Mouse (Mus musculus) embryonic facial prominence, embryonic 13.5 days (tissue): ENCODE measurements around the gene T. TPM values are rescaled to one million over a fixed set of nuclear protein-coding genes. Genes with fewer than 3 reads are reported as not detected.

Source experiments
- ATAC-seq: fragments of 200-750 bp; cut with Nextera tagmentation; 2 replicates; pipeline ENCODE4 v1.8.0; 2017; ENCODE audit warnings: low read depth; ENCODE audit not compliant: insufficient number of reproducible peaks, insufficient read depth, low FRiP score, low TSS enrichment
- H3K27ac ChIP-seq: fragments of 300-500 bp; sonication (generic); 2 replicates; pipeline ENCODE4 v1.5.1; 2015; ENCODE audit warnings: moderate library complexity, mild to moderate bottlenecking, inconsistent platforms
- H3K27me3 ChIP-seq: fragments of 300-500 bp; sonication (generic); 2 replicates; pipeline ENCODE4 v1.6.1; 2015; ENCODE audit warnings: mild to moderate bottlenecking, inconsistent platforms
- H3K36me3 ChIP-seq: fragments of 300-500 bp; sonication (generic); 2 replicates; pipeline ENCODE4 v1.6.1; 2015; ENCODE audit warnings: mild to moderate bottlenecking, inconsistent platforms
- H3K4me1 ChIP-seq: fragments of 300-500 bp; sonication (generic); 2 replicates; pipeline ENCODE4 v1.6.1; 2015; ENCODE audit warnings: inconsistent platforms
- H3K4me2 ChIP-seq: fragments of 300-500 bp; sonication (generic); 2 replicates; pipeline ENCODE4 v1.6.1; 2015; ENCODE audit warnings: moderate library complexity, mild to moderate bottlenecking, inconsistent platforms
- H3K4me3 ChIP-seq: fragments of 300-500 bp; sonication (generic); 2 replicates; pipeline ENCODE4 v1.5.1; 2015; ENCODE audit warnings: mild to moderate bottlenecking, inconsistent platforms
- H3K9ac ChIP-seq: fragments of 300-500 bp; sonication (generic); 2 replicates; pipeline ENCODE4 v1.6.1; 2015; ENCODE audit warnings: mild to moderate bottlenecking, inconsistent platforms
- H3K9me3 ChIP-seq: fragments of 300-500 bp; sonication (generic); 2 replicates; pipeline ENCODE4 v1.6.1; 2016; ENCODE audit warnings: inconsistent platforms
- WGBS: fragments of 180-500 bp; shearing (Covaris S2); methylation state at CpG from one replicate; pipeline ENCODE4 v1.1.7; 2015; ENCODE audit warnings: mixed read lengths; 5-methylcytosine and 5-hydroxymethylcytosine counted together
- polyA plus RNA-seq: library from polyadenylated mRNA; unstranded; fragments of >200 nt; fragmentation: Nextera tagmentation; extraction: Ambion mirVana; gene quantifications from 2 replicates; pipeline ENCODE4 v1.2.1, GENCODE M21; 2015

T gene
- polyA plus RNA-seq, 1 experiment from 2014 or later = 1.0 TPM

GRCm38 (mm10) chr17:8408589-8409295 lies 25.5 kb upstream of the T start:
- H3K4me3 ChIP-seq = no peak overlapping the region
- WGBS = 5% methylated on average over 16 of the region's 16 CpGs
- no peaks in the 10 kb centered on the region for H3K9me3 ChIP-seq
- H3K36me3 ChIP-seq = no peaks in the 10 kb centered on the region
- peak overlapping the region; percentile 40; the same call in 1 of the 2 replicates for H3K9ac ChIP-seq
- no peak for ATAC-seq
- H3K4me2 ChIP-seq = peak overlapping the region; percentile 28
- H3K4me1 ChIP-seq = peaks cover 11% of the 10 kb centered on the region
- H3K27ac ChIP-seq = no peak overlapping the region
- H3K27me3 ChIP-seq = peaks cover 11% of the 10 kb centered on the region

GRCm38 (mm10) chr17:8410330-8410729 lies 23.9 kb upstream of the T start:
- Histone ChIP-seq H3K27ac (no peak overlapping the region), H3K9ac (no peak overlapping the region), H3K4me1 (peaks cover 11% of the 10 kb centered on the region), H3K4me3 (no peak overlapping the region), H3K27me3 (peaks cover 22% of the 10 kb centered on the region), H3K36me3 (no peaks in the 10 kb centered on the region), H3K4me2 (no peak overlapping the region), H3K9me3 (no peaks in the 10 kb centered on the region)
- WGBS = 82% methylated on average over 2 of the region's 2 CpGs
- no peak for ATAC-seq

GRCm38 (mm10) chr17:8413656-8414055 lies 20.6 kb upstream of the T start:
- WGBS = 51% methylated on average over 5 of the region's 5 CpGs
- no peak for ATAC-seq

GRCm38 (mm10) chr17:8415533-8415932 lies 18.7 kb upstream of the T start:
- ATAC-seq = no peak
- no peaks in the 10 kb centered on the region for H3K4me1 ChIP-seq
- no peak overlapping the region for H3K4me3 ChIP-seq
- 9% methylated on average over 8 of the region's 8 CpGs for WGBS
- no peaks in the 10 kb centered on the region for H3K9me3 ChIP-seq
- no peak overlapping the region for H3K4me2 ChIP-seq
- H3K27me3 ChIP-seq = peaks cover 27% of the 10 kb centered on the region
- no peak overlapping the region for H3K27ac ChIP-seq
- no peak overlapping the region for H3K9ac ChIP-seq
- no peaks in the 10 kb centered on the region for H3K36me3 ChIP-seq

More at GRCm38 (mm10) chr17:8413656-8414055, 20.6 kb upstream of the T start:
- Histone ChIP-seq H3K9me3 (no peaks in the 10 kb centered on the region), H3K9ac (no peak overlapping the region), H3K27me3 (peaks cover 27% of the 10 kb centered on the region), H3K4me2 (no peak overlapping the region), H3K36me3 (no peaks in the 10 kb centered on the region), H3K27ac (no peak overlapping the region), H3K4me3 (no peak overlapping the region), H3K4me1 (peaks cover 6% of the 10 kb centered on the region)

DNA sequence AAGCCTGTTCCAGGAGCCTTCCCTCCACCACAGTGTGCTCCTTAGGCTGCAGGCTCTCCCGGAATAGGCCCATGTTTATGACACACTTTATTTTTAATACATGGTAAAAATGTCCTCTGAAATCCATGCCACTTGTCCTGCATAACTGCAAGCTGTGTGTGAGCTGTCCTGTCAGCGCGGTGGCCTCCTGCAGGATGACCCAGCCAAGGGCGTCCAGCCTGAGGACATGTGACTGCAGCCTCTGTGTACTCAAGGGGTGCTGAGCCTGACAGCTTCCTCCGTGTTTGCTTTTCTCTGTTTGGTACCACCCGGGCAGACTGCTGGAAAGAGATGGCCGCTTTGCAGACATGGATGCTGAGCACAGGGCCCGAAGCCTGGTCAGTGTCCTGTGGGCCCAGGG lies 17.4 kb upstream of the T start:
- Histone ChIP-seq H3K4me3 (no peak overlapping the region), H3K36me3 (no peaks in the 10 kb centered on the region), H3K9me3 (no peaks in the 10 kb centered on the region), H3K4me2 (no peak overlapping the region), H3K27ac (no peak overlapping the region), H3K9ac (no peak overlapping the region), H3K27me3 (peaks cover 27% of the 10 kb centered on the region), H3K4me1 (no peaks in the 10 kb centered on the region)
- no peak for ATAC-seq
- 61% methylated on average over 8 of the region's 8 CpGs for WGBS

- Histone ChIP-seq H3K4me1 (no peaks in the 10 kb centered on the region), H3K36me3 (no peaks in the 10 kb centered on the region), H3K9me3 (no peaks in the 10 kb centered on the region), H3K27ac (no peak overlapping the region), H3K27me3 (peaks cover 6% of the 10 kb centered on the region; the same call in 1 of the 2 replicates), H3K9ac (no peak overlapping the region), H3K4me2 (no peak overlapping the region), H3K4me3 (no peak overlapping the region)
- 82% methylated on average over 1 of the region's 1 CpGs for WGBS
- no peak for ATAC-seq
Observed at GRCm38 (mm10) chr17:8420739-8421138, 13.5 kb upstream of the T start.

DNA sequence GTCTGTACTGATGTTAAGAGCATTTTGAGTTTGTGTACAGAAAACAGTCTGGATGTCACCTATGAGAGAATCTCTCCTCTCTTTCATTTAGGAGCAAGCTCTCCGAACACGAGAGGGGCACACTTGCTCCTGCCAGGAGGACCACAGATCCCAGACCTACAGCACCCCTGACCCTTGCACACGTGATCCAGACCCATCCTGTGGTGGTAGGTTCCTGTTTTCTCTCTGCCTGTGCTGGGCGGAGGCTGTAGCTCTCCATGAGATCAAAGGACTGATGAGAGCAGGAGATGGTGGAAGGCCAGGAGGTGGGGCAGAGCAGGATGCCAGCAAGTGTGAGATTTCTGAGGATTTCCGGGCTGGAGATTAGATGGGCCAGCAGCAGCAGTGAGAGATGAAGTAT lies 12.7 kb upstream of the T start:
- ATAC-seq = no peak
- no peak overlapping the region for H3K4me2 ChIP-seq
- WGBS = 47% methylated on average over 5 of the region's 5 CpGs
- no peaks in the 10 kb centered on the region for H3K9me3 ChIP-seq
- no peak overlapping the region for H3K4me3 ChIP-seq
- no peak overlapping the region for H3K9ac ChIP-seq
- H3K36me3 ChIP-seq = no peaks in the 10 kb centered on the region
- no peaks in the 10 kb centered on the region for H3K4me1 ChIP-seq
- H3K27ac ChIP-seq = no peak overlapping the region
- peaks cover 7% of the 10 kb centered on the region; the same call in 1 of the 2 replicates for H3K27me3 ChIP-seq

- H3K9me3 ChIP-seq = no peaks in the 10 kb centered on the region
- no peaks in the 10 kb centered on the region for H3K4me1 ChIP-seq
- ATAC-seq = no peak
- 28% methylated on average over 2 of the region's 2 CpGs for WGBS
- H3K4me2 ChIP-seq = no peak overlapping the region
- H3K27me3 ChIP-seq = peaks cover 24% of the 10 kb centered on the region
- no peak overlapping the region for H3K9ac ChIP-seq
- H3K4me3 ChIP-seq = no peak overlapping the region
- no peak overlapping the region for H3K27ac ChIP-seq
- no peaks in the 10 kb centered on the region for H3K36me3 ChIP-seq
Observed at GRCm38 (mm10) chr17:8423283-8423682, 10.9 kb upstream of the T start.

GRCm38 (mm10) chr17:8429436-8429835 lies 4.8 kb upstream of the T start:
- Histone ChIP-seq H3K27ac (no peak overlapping the region), H3K9ac (no peak overlapping the region), H3K9me3 (no peaks in the 10 kb centered on the region), H3K4me1 (peaks cover 14% of the 10 kb centered on the region), H3K4me3 (no peak overlapping the region), H3K4me2 (no peak overlapping the region), H3K27me3 (peaks cover 86% of the 10 kb centered on the region), H3K36me3 (no peaks in the 10 kb centered on the region)
- no peak for ATAC-seq
- under 1% methylated on average over 16 of the region's 16 CpGs for WGBS

DNA sequence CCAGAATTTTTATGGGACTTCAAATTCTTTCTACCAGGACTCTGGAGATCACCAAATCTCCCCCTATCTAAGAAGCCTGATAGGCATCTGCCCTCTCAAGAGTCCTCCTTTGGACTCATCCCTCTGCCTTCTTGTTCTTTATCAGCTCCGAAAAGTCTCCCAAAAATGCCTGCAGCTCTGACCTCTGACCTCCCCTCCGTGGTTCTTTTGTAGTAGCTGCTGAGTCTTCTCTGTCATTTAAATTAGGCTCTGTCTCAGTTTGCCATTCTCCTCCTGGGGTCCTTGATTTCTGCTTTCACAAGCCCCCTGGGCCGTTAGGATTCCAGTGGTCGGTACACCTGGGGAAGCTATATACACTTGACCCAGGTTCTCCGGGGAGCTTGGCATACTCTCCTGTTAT lies 4.3 kb upstream of the T start:
- WGBS = 1% methylated on average over 5 of the region's 5 CpGs
- no peak for ATAC-seq
- H3K9ac ChIP-seq = no peak overlapping the region
- H3K36me3 ChIP-seq = no peaks in the 10 kb centered on the region
- H3K27ac ChIP-seq = no peak overlapping the region
- peaks cover 88% of the 10 kb centered on the region for H3K27me3 ChIP-seq
- H3K9me3 ChIP-seq = no peaks in the 10 kb centered on the region
- no peak overlapping the region for H3K4me2 ChIP-seq
- no peak overlapping the region for H3K4me3 ChIP-seq
- H3K4me1 ChIP-seq = peaks cover 19% of the 10 kb centered on the region

DNA sequence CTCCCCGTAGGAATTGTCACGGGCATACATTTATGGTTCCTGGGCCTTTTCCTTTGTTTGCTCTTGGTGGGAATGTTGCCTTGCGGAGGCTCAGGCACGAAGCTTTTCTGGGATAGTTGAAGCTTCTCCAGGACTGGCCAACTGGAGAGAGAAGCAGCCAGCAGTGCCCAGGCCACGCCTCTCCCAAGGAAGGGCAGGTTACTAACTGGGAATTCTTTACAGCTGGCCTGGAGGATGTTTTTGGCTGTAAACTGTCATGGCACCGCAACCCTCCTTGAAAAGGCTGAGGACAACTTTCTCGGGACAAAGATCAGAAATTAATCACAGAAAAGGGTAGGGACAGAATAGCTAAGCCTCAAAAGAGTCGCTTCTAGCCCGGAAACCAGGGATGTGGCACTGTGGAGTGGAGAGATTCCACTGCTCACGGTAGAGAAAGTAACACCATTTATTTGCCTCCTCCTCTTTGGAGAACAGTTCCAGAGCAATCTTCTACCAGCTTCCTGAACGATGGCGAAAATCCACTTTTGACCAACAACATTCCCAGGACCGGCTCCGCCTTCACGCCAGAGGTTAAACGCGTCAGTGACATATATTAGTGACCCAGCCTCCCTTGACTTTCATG lies 1.9 kb upstream of the T start:
- Histone ChIP-seq H3K4me2 (no peak overlapping the region), H3K4me3 (no peak overlapping the region), H3K9ac (no peak overlapping the region), H3K27me3 (peaks cover 100% of the 10 kb centered on the region), H3K4me1 (peaks cover 20% of the 10 kb centered on the region), H3K36me3 (no peaks in the 10 kb centered on the region), H3K27ac (no peak overlapping the region), H3K9me3 (no peaks in the 10 kb centered on the region)
- no peak for ATAC-seq
- WGBS = under 1% methylated on average over 17 of the region's 17 CpGs
